14 mouse cellular contexts compared by ENCODE assay signal in genomic region chr2:167265806-167266205, GRCm38 (mm10). TPM values are rescaled to one million over a fixed set of nuclear protein-coding genes. Genes with fewer than 3 reads are reported as not detected.
DNase-seq lines count a peak whose midpoint lies in the region; ATAC-seq lines count a peak whose summit lies in the region.
"Had no signal": no experiment of that assay in that cellular context is flagged by ENCODE, and none has a peak within 500 bp of the region (broad histone marks: within the 10 kb centered on the region; RNA-seq: fewer than 3 reads in every experiment).

No protein-coding gene starts in this region.

- H3K9me3 ChIP-seq in kidney, embryonic 16.5 days (ENCODE audit: low read length) = no peaks in the 10 kb centered on the region
- H3K9me3 ChIP-seq: heart, embryonic 12.5 days had no signal

- 48% methylated on average over 4 of the region's 5 CpGs for WGBS in kidney, embryonic 16.5 days

- ATAC-seq in kidney, embryonic 16.5 days (ENCODE audit: low FRiP score, low TSS enrichment) = no peak
- no peak for ATAC-seq in megakaryocyte, adult 5-6 weeks (ENCODE audit: poor library complexity, severe bottlenecking)
- ATAC-seq: forebrain, embryonic 14.5 days; hindbrain, postnatal 0 days had no signal

- H3K27me3 ChIP-seq in kidney, embryonic 16.5 days (ENCODE audit: insufficient read depth, low read length) = no peaks in the 10 kb centered on the region
- H3K27me3 ChIP-seq: heart, embryonic 12.5 days had no signal

- no peaks in the 10 kb centered on the region for H3K36me3 ChIP-seq in kidney, embryonic 16.5 days (ENCODE audit: insufficient read depth, low read length)
- H3K36me3 ChIP-seq: heart, embryonic 12.5 days had no signal

- H3K27ac ChIP-seq in kidney, embryonic 16.5 days (ENCODE audit: low read length) = no peak overlapping the region
- H3K27ac ChIP-seq: hindbrain, postnatal 0 days; macrophage had no signal

- H3K4me1 ChIP-seq in kidney, embryonic 16.5 days (ENCODE audit: insufficient read depth, low read length) = 0 out of 2 replicates have a peak, but pooled peaks cover 4% of the 10 kb centered on the region

- peak; percentile 18 for DNase-seq in kidney, adult 11 months
- peak; percentile 13 to 44 for DNase-seq in urinary bladder, postnatal 4 days (ENCODE audit: low spot score in 2 of 2)
- no peak for DNase-seq in urinary bladder, adult 2 months (ENCODE audit: low spot score)
- peak; percentile 49 for DNase-seq in kidney, postnatal 14 days
- peak; percentile 2 for DNase-seq in testis, postnatal 14 days (ENCODE audit: low spot score)
- no peak for DNase-seq in right cerebral cortex, postnatal 14 days
- DNase-seq: cerebellum, adult 11 months had no signal

- no peak overlapping the region for H3K4me3 ChIP-seq in kidney, embryonic 16.5 days (ENCODE audit: low read length)
- H3K4me3 ChIP-seq: heart, embryonic 12.5 days had no signal

- no peak overlapping the region for H3K4me2 ChIP-seq in kidney, embryonic 16.5 days (replicated peaks; ENCODE audit: low read depth, low read length)
- H3K4me2 ChIP-seq: heart, embryonic 12.5 days had no signal

- H3K9ac ChIP-seq in kidney, embryonic 16.5 days (replicated peaks; ENCODE audit: low read length) = no peak overlapping the region
- H3K9ac ChIP-seq: heart, embryonic 12.5 days had no signal

RNA-seq across cellular contexts. Expression of gene Ptgis, which starts 25.4 kb away (rescaled TPM):
- 18.4 and 20.6 TPM in 2 replicates for polyA plus RNA-seq in kidney, embryonic 16.5 days (2015; fragmentation: Nextera tagmentation; extraction: Ambion mirVana)
- 98.4 and 106 TPM in 2 replicates for polyA plus RNA-seq in urinary bladder, adult 2 months (2012; rRNA removed)
- total RNA-seq in megakaryocyte, adult 5-6 weeks (2015) = not detected in 2 replicates
- total RNA-seq in megakaryocyte, adult 5-6 weeks (2017) = not detected in 2 replicates
- total RNA-seq: monocyte, adult 5-6 weeks had no signal
- polyA plus RNA-seq: macrophage had no signal

Comparison
In these comparisons a context has a peak if more than half of its experiments do, and no peak if none do; other contexts are left out.
1. DNase-seq: peak in kidney, adult 11 months (single experiment), urinary bladder, postnatal 4 days (2 of 2), kidney, postnatal 14 days (single experiment) and testis, postnatal 14 days (single experiment); none in urinary bladder, adult 2 months (single experiment) and right cerebral cortex, postnatal 14 days (single experiment).